ENCODE assay signal across 9 mouse cellular contexts in genomic region chr19:44757231-44757871, GRCm38 (mm10). TPM values are rescaled to one million over a fixed set of nuclear protein-coding genes. Genes with fewer than 3 reads are reported as not detected.
A peak's percentile ranks its signal among the peaks of the same experiment; 100 is the strongest.
DNase-seq lines count a peak whose midpoint lies in the region; ATAC-seq and TF ChIP-seq lines count a peak whose summit lies in the region.
"Had no signal": no experiment of that assay in that cellular context is flagged by ENCODE, and none has a peak within 500 bp of the region (broad histone marks: within the 10 kb centered on the region; RNA-seq: fewer than 3 reads in every experiment).

No protein-coding gene starts in this region.

- DNase-seq in heart, adult 2 months, result no peak
- no peak for DNase-seq in heart, postnatal 25 days (ENCODE audit: low spot score)
- no peak for DNase-seq in embryonic facial prominence, embryonic 11.5 days (ENCODE audit: low spot score)
- DNase-seq in left cerebral cortex, adult 18-20 months (ENCODE audit: low spot score in 2 of 2), result no peak
- DNase-seq in adrenal gland, postnatal 14 days, result no peak
- no peak for DNase-seq in testis, postnatal 10 days (ENCODE audit: low spot score)

- H3K4me2 ChIP-seq in embryonic facial prominence, embryonic 11.5 days (ENCODE audit: low read depth, low read length), result peak overlapping the region; percentile 55
- H3K4me2 ChIP-seq in intestine, embryonic 16.5 days (ENCODE audit: low read depth, low read length), result peak overlapping the region; percentile 59; the same call in 1 of the 2 replicates
- peak overlapping the region; percentile 74 for H3K4me2 ChIP-seq in midbrain, embryonic 12.5 days (replicated peaks)

- H3K4me3 ChIP-seq in heart, adult 2 months, result peak overlapping the region; percentile 45; the same call in 1 of the 2 replicates
- H3K4me3 ChIP-seq in embryonic facial prominence, embryonic 11.5 days (ENCODE audit: low read depth, low read length), result peak overlapping the region; percentile 31
- H3K4me3 ChIP-seq in intestine, embryonic 16.5 days (ENCODE audit: low read length), result peak overlapping the region; percentile 43
- peak overlapping the region; percentile 43 for H3K4me3 ChIP-seq in midbrain, embryonic 12.5 days

- intact Hi-C loops in heart, adult 2 months (cut with DNase I), result loop anchor here (10.0 kb wide), 1 partner anchor 477 kb away; the partner anchor contains the start of gene Lbx1
- intact Hi-C loops in heart, postnatal 25 days (cut with DNase I), result loop anchor here (5.0 to 10.0 kb wide), 3 partner anchors 130 to 475 kb away; partner anchors contain the start of gene Tlx1

- H3K36me3 ChIP-seq in heart, adult 2 months (ENCODE audit: control insufficient read depth, insufficient read depth, low read length), result no peaks in the 10 kb centered on the region
- no peaks in the 10 kb centered on the region for H3K36me3 ChIP-seq in embryonic facial prominence, embryonic 11.5 days (replicated peaks; ENCODE audit: control insufficient read depth, insufficient read depth, low read depth, low read length)
- no peaks in the 10 kb centered on the region for H3K36me3 ChIP-seq in intestine, embryonic 16.5 days (ENCODE audit: control insufficient read depth, insufficient read depth, low read length)
- no peaks in the 10 kb centered on the region for H3K36me3 ChIP-seq in midbrain, embryonic 12.5 days

- TF ChIP-seq EP300 in heart, adult 2 months (IDR thresholded peaks at IDR 0.05; ENCODE audit: insufficient read depth, low read depth, low read length), result no peak

- no peaks in the 10 kb centered on the region for H3K79me2 ChIP-seq in heart, adult 2 months (replicated peaks; ENCODE audit: control insufficient read depth, insufficient read depth, low read length)

- H3K27me3 ChIP-seq in heart, adult 2 months (ENCODE audit: control insufficient read depth, insufficient read depth, low read length), result peaks cover 49% of the 10 kb centered on the region
- peaks cover 74% of the 10 kb centered on the region for H3K27me3 ChIP-seq in embryonic facial prominence, embryonic 11.5 days (ENCODE audit: control insufficient read depth, insufficient read depth, low read length)
- H3K27me3 ChIP-seq in intestine, embryonic 16.5 days (replicated peaks; ENCODE audit: control insufficient read depth, insufficient read depth, low read length), result peaks cover 87% of the 10 kb centered on the region
- peaks cover 95% of the 10 kb centered on the region for H3K27me3 ChIP-seq in midbrain, embryonic 12.5 days

- no peak overlapping the region for H3K27ac ChIP-seq in heart, adult 2 months
- no peak overlapping the region for H3K27ac ChIP-seq in embryonic facial prominence, embryonic 11.5 days (replicated peaks; ENCODE audit: low read depth, low read length)
- H3K27ac ChIP-seq in intestine, embryonic 16.5 days (ENCODE audit: low read length), result no peak overlapping the region
- no peak overlapping the region for H3K27ac ChIP-seq in midbrain, embryonic 12.5 days (replicated peaks)

- no peaks in the 10 kb centered on the region for H3K9me3 ChIP-seq in embryonic facial prominence, embryonic 11.5 days (replicated peaks; ENCODE audit: control insufficient read depth, low read length)
- H3K9me3 ChIP-seq in intestine, embryonic 16.5 days (ENCODE audit: control insufficient read depth, low read length), result no peaks in the 10 kb centered on the region
- H3K9me3 ChIP-seq in midbrain, embryonic 12.5 days, result no peaks in the 10 kb centered on the region
- H3K9me3 ChIP-seq: megakaryocyte, embryonic 14.5 days had no signal

- ATAC-seq in embryonic facial prominence, embryonic 11.5 days (replicated peaks; ENCODE audit: insufficient number of reproducible peaks, low FRiP score, low TSS enrichment, low read depth), result no peak
- ATAC-seq in intestine, embryonic 16.5 days, result no peak
- ATAC-seq in midbrain, embryonic 12.5 days (ENCODE audit: low FRiP score, low read depth), result no peak

- TF ChIP-seq CTCF in heart, adult 2 months (IDR thresholded peaks at IDR 0.05), result no peak

- H3K4me1 ChIP-seq in heart, adult 2 months (ENCODE audit: control insufficient read depth, insufficient read depth, low read length), result 0 out of 2 replicates have a peak, but pooled peaks cover 2% of the 10 kb centered on the region
- peaks cover 9% of the 10 kb centered on the region for H3K4me1 ChIP-seq in embryonic facial prominence, embryonic 11.5 days (ENCODE audit: control insufficient read depth, insufficient read depth, low read length)
- H3K4me1 ChIP-seq in intestine, embryonic 16.5 days (ENCODE audit: control insufficient read depth, insufficient read depth, low read length), result peaks cover 17% of the 10 kb centered on the region
- peaks cover 46% of the 10 kb centered on the region for H3K4me1 ChIP-seq in midbrain, embryonic 12.5 days

- TF ChIP-seq POLR2A in heart, adult 2 months (IDR thresholded peaks at IDR 0.05; ENCODE audit: insufficient read depth, low read depth, low read length), result no peak

- 2% methylated on average over 38 of the region's 38 CpGs for WGBS in heart, adult 2 months
- WGBS in embryonic facial prominence, embryonic 11.5 days, result 2% methylated on average over 38 of the region's 38 CpGs
- under 1% methylated on average over 33 of the region's 38 CpGs for WGBS in intestine, embryonic 16.5 days
- 1% methylated on average over 35 of the region's 38 CpGs for whole genome bisulfite sequencing in midbrain, embryonic 12.5 days

- H3K9ac ChIP-seq in heart, adult 2 months (ENCODE audit: low read depth, low read length), result no peak overlapping the region
- peak overlapping the region; percentile 39 for H3K9ac ChIP-seq in embryonic facial prominence, embryonic 11.5 days (replicated peaks; ENCODE audit: low read length)
- H3K9ac ChIP-seq in intestine, embryonic 16.5 days (ENCODE audit: low read depth, low read length), result no peak overlapping the region
- H3K9ac ChIP-seq in midbrain, embryonic 12.5 days (replicated peaks), result 0 out of 2 replicates have a peak overlapping the region, but pooled peaks have one; percentile 35

RNA-seq across cellular contexts. Expression of gene Pax2, which starts 1.5 kb away (rescaled TPM):
- not detected for total RNA-seq in heart, adult 2 months (2021)
- not detected in 2 replicates for polyA plus RNA-seq in heart, adult 2 months (2012; rRNA removed)
- not detected for total RNA-seq in heart, postnatal 25 days (2021)
- 0.90 and 1.1 TPM in 2 replicates for polyA plus RNA-seq in embryonic facial prominence, embryonic 11.5 days (2014; fragmentation: Nextera tagmentation; extraction: Ambion mirVana)
- polyA plus RNA-seq in intestine, embryonic 16.5 days (2015; fragmentation: Nextera tagmentation; extraction: Ambion mirVana), result not detected in 2 replicates
- 0.32 and 0.33 TPM in 2 replicates for polyA plus RNA-seq in midbrain, embryonic 12.5 days (2016; fragmentation: Nextera tagmentation; extraction: Ambion mirVana)
- under 1 TPM; 0.23 to 0.42 TPM for total RNA-seq in left cerebral cortex, adult 18-20 months (2021)
- total RNA-seq in adrenal gland, postnatal 14 days (2021), result not detected in 2 replicates

Comparison
In these comparisons a context has a peak if more than half of its experiments do, and no peak if none do; other contexts are left out.
1. H3K9ac ChIP-seq: peak in embryonic facial prominence, embryonic 11.5 days (single experiment) and midbrain, embryonic 12.5 days (single experiment); none in heart, adult 2 months (single experiment) and intestine, embryonic 16.5 days (single experiment).
2. Peak in every context shown above with its lines, with median percentiles within 50 percentile points of each other: H3K4me3 ChIP-seq and H3K4me2 ChIP-seq.